Mouse (Mus musculus) urinary bladder, postnatal 10 days (tissue): ENCODE results near the gene Glrp1.

Experiments
- DNase-seq: peaks from one replicate; pipeline ENCODE4 v3.0.0; 2022; ENCODE audit warnings: low spot score

Gene Glrp1

DNA sequence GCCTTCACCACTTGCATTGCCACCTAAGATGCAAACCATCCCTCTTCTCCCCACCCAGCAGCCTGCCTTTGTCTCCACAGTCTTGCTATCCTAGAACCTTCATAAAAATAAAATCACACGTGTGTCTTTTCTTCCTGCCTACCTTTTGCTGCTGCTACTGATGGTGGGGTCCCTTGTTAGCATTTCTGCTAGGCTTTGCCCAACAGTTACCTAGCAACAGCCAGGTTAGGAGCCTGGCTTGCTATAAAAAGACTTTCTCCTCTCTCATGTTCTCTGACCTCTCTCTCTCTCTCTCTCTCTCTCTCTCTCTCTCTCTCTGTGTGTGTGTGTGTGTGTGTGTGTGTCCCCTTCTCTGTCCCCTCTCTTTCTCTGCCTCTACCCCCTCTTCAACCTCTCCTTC, 48.8 kb downstream of the Glrp1 start:
- no peak for DNase-seq

- no peak for DNase-seq
Measured at GRCm38 (mm10) chr1:88459655-88460054, 50.2 kb downstream of the Glrp1 start.

DNA sequence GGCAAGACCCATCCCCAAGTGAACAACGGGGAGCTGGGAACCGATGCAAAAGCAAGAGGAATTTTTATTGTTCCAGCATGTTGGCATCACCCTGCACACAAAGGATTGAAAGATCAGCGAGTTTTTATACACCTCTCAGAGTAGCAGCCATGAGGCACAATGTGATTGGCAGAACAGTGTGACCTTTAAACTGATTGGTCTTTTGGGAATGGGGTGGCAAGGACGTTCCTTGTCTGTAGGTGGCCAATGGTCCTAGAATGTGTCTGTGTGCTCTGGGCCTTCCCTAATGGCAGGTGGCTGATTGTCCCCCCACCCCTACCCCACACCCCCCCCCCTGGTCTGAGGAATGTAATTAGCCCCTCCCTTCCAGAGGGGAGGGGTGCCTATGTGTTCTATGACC, 50.7 kb downstream of the Glrp1 start:
- no peak for DNase-seq

GRCm38 (mm10) chr1:88456451-88457072, 53.3 kb downstream of the Glrp1 start:
- no peak for DNase-seq

DNA sequence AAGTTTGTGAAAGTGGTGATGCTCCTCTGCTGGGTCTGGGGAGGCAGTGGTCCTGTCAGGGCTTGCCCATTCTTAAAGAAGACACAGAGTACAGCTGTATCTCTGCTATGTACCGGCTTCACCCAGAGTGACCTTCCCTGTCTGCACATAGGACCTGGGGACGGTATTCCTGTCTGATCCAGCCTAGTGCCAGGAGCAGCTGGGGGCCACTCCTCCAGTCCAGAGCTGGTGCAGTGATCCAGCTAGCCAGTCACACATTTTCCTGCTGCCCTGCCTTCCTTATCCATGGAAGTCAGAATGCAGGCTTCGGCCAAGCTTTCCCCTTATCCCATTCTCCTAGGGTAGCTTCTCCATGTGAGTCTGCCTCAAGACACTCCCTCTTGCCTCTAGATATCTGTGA, 54.1 kb downstream of the Glrp1 start:
- DNase-seq, result no peak

- DNase-seq, result no peak
Measured at GRCm38 (mm10) chr1:88454703-88455102, 55.2 kb downstream of the Glrp1 start.

DNA sequence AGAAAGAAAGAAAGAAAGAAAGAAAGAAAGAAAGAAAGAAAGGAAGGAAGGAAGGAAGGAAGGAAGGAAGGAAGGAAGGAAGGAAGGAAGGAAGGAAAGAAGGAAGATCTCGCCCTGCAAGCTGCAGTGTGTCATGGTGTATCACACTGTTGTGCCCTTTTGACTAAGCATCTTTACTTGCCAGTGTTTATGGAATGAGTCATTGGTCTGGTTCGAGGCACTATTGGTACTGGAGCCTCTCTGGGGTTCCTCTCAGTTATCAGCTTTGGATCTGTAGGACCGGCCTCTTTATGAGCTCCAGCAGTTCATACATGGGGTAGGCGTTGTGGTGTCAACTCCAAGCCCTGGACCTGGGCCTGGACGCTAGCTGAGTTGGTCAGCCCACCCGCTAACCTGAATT, 57.7 kb downstream of the Glrp1 start:
- no peak for DNase-seq

DNA sequence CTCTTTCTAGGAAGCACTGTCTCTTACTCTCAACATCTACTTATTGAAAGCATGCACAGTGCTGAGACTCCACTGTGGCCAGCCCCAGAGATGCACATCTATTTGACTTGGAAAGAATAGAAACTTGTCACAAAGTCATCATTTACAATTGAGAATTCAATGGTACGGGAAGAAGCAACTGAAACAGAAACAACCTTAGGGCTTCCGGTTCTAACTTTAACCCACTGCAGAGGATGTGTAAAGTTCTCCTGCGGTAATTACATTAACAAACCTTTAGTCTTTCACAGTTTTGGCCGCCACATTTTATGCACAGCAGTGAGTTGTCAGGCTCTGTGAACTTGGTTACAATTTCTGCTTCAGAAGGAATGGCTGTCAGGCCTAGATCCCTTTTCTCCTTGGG, 59.2 kb downstream of the Glrp1 start:
- DNase-seq, result no peak
